Mouse (Mus musculus) bone marrow, adult 2 months (tissue): ENCODE measurements at regions not wholly inside any gene's neighbourhood (a gene's known extent, or its start where the extent isn't known, plus 50 kb on each side); places are given as distances from the start of the nearest gene placed in this dataset.

Source experiments
- CTCF ChIP-seq: fragments of 200-500 bp; IDR thresholded peaks from 2 replicates; pipeline ENCODE4 v1.5.1; 2011; ENCODE audit warnings: low read length, control low read depth; ENCODE audit not compliant: control insufficient read depth, insufficient read depth
- POLR2A ChIP-seq: fragments of 200-500 bp; IDR thresholded peaks from 2 replicates; pipeline ENCODE4 v1.6.1; 2011; ENCODE audit warnings: low read depth, mild to moderate bottlenecking, control low read depth, low read length, borderline replicate concordance; ENCODE audit not compliant: control insufficient read depth

- TF ChIP-seq POLR2A (no peak), CTCF (no peak)
Observed at GRCm38 (mm10) chr14:46591753-46592359, 168.5 kb upstream of the Cdkn3 start.
